Mouse (Mus musculus) C2C12 (cell line): ENCODE data around the gene Macrod1. TPM values are rescaled to one million over a fixed set of nuclear protein-coding genes. Genes with fewer than 3 reads are reported as not detected.

Experiments
- H3K27me3 ChIP-seq: one replicate; pipeline ENCODE4 v1.6.1; 2011; ENCODE audit not compliant: control insufficient read depth, insufficient read depth, insufficient read length
- H3K36me3 ChIP-seq: one replicate; pipeline ENCODE4 v1.6.1; 2011; ENCODE audit not compliant: control insufficient read depth, insufficient read depth
- H3K4me3 ChIP-seq: one replicate; pipeline ENCODE4 v1.5.1; 2011; ENCODE audit warnings: mild to moderate bottlenecking, control low read depth; ENCODE audit not compliant: poor library complexity, insufficient read depth, severe bottlenecking
- H3K79me2 ChIP-seq: one replicate; pipeline ENCODE4 v1.6.1; 2011; ENCODE audit not compliant: control insufficient read depth, insufficient read depth
- H3K79me3 ChIP-seq: one replicate; pipeline ENCODE4 v1.6.1; 2011; ENCODE audit warnings: low read depth, control low read depth
- H3ac ChIP-seq: one replicate; pipeline ENCODE3; 2011; ENCODE audit warnings: low read depth; ENCODE audit not compliant: control insufficient read depth, insufficient read length
- CEBPB ChIP-seq: IDR thresholded peaks from one replicate; pipeline ENCODE4 v1.6.1; 2011; ENCODE audit warnings: low read depth, mild to moderate bottlenecking, control low read depth, moderate library complexity
- CTCF ChIP-seq: IDR thresholded peaks from one replicate; pipeline ENCODE4 v1.5.1; 2011; ENCODE audit not compliant: control insufficient read depth, insufficient read depth, insufficient read length
- FOSL1 ChIP-seq: IDR thresholded peaks from one replicate; pipeline ENCODE4 v1.8.0; 2011; ENCODE audit warnings: mild to moderate bottlenecking, low read length; ENCODE audit not compliant: poor library complexity, insufficient read depth, severe bottlenecking
- MAX ChIP-seq: IDR thresholded peaks from one replicate; pipeline ENCODE4 v1.6.1; 2011; ENCODE audit warnings: mild to moderate bottlenecking, control low read depth
- MYOD1 ChIP-seq: IDR thresholded peaks from one replicate; pipeline ENCODE4 v1.6.1; 2011; ENCODE audit warnings: low read depth; ENCODE audit not compliant: control insufficient read depth, insufficient read length
- MYOG ChIP-seq: IDR thresholded peaks from one replicate; pipeline ENCODE4 v1.6.1; 2011; ENCODE audit not compliant: control insufficient read depth, insufficient read length; ENCODE audit errors: extremely low read depth
- USF1 ChIP-seq: IDR thresholded peaks from one replicate; pipeline ENCODE4 v1.6.1; 2011; ENCODE audit warnings: low read depth, mild to moderate bottlenecking, control low read depth, moderate library complexity
- polyA plus RNA-seq: library from polyadenylated mRNA; unstranded; fragments of >200 nt; fragmentation: generic; extraction: Trizol; gene quantifications from one replicate; pipeline ENCODE4 v1.2.1, GENCODE M21; 2012; ENCODE audit warnings: missing spikeins

The Macrod1 gene
- polyA plus RNA-seq, 1 experiment = 8.3 TPM

- no peak overlapping the region for H3K4me3 ChIP-seq
- no peak overlapping the region for H3ac ChIP-seq
- H3K36me3 ChIP-seq = peaks cover 50% of the 10 kb centered on the region
- no peaks in the 10 kb centered on the region for H3K79me2 ChIP-seq
- TF ChIP-seq USF1 (no peak), CEBPB (no peak), CTCF (no peak), FOSL1 (no peak), MYOD1 (no peak), MYOG (no peak), MAX (no peak)
- no peaks in the 10 kb centered on the region for H3K27me3 ChIP-seq
- no peaks in the 10 kb centered on the region for H3K79me3 ChIP-seq
Observed at GRCm38 (mm10) chr19:7017541-7018457, 38.8 kb upstream of the Macrod1 start.

GRCm38 (mm10) chr19:7018546-7018945 lies 38.1 kb upstream of the Macrod1 start:
- Histone ChIP-seq H3K79me2 (no peaks in the 10 kb centered on the region), H3K4me3 (no peak overlapping the region), H3K79me3 (no peaks in the 10 kb centered on the region), H3K27me3 (no peaks in the 10 kb centered on the region), H3ac (no peak overlapping the region), H3K36me3 (peaks cover 53% of the 10 kb centered on the region)
- TF ChIP-seq USF1 = no peak
- no peak for TF ChIP-seq MYOD1
- no peak for TF ChIP-seq MAX
- no peak for TF ChIP-seq CEBPB
- TF ChIP-seq CTCF = no peak
- no peak for TF ChIP-seq MYOG
- no peak for TF ChIP-seq FOSL1

- H3K27me3 ChIP-seq = no peaks in the 10 kb centered on the region
- H3K79me3 ChIP-seq = no peaks in the 10 kb centered on the region
- H3K79me2 ChIP-seq = no peaks in the 10 kb centered on the region
- TF ChIP-seq MYOD1 (no peak), MYOG (no peak), FOSL1 (no peak)
- H3ac ChIP-seq = no peak within 1 kb of the TSS
- H3K4me3 ChIP-seq = no peak within 1 kb of the TSS
- H3K36me3 ChIP-seq = peaks cover 60% of the 10 kb centered on the region
Observed at GRCm38 (mm10) chr19:7019191-7019590, 37.4 kb upstream of the Macrod1 start, which contains the start of gene Fermt3. Fermt3 (minus strand) TSS chr19:7019469.

- Histone ChIP-seq H3K27me3 (no peaks in the 10 kb centered on the region), H3ac (no peak overlapping the region), H3K36me3 (peaks cover 70% of the 10 kb centered on the region), H3K79me3 (no peaks in the 10 kb centered on the region), H3K4me3 (no peak overlapping the region), H3K79me2 (no peaks in the 10 kb centered on the region)
- TF ChIP-seq FOSL1 = no peak
- TF ChIP-seq CTCF = peak; percentile 23
- no peak for TF ChIP-seq MYOD1
- no peak for TF ChIP-seq MAX
- TF ChIP-seq USF1 = no peak
Observed at GRCm38 (mm10) chr19:7020224-7020641, 36.4 kb upstream of the Macrod1 start.

GRCm38 (mm10) chr19:7029531-7029930 lies 27.1 kb upstream of the Macrod1 start:
- no peaks in the 10 kb centered on the region for H3K79me3 ChIP-seq
- peaks cover 99% of the 10 kb centered on the region for H3K36me3 ChIP-seq
- H3K27me3 ChIP-seq = no peaks in the 10 kb centered on the region
- peaks cover 20% of the 10 kb centered on the region for H3K79me2 ChIP-seq
- TF ChIP-seq MAX = no peak
- no peak for TF ChIP-seq CTCF
- no peak for TF ChIP-seq MYOD1
- H3ac ChIP-seq = no peak overlapping the region
- H3K4me3 ChIP-seq = no peak overlapping the region

GRCm38 (mm10) chr19:7034006-7034405 lies 22.6 kb upstream of the Macrod1 start:
- H3K36me3 ChIP-seq = peaks cover 90% of the 10 kb centered on the region
- no peak overlapping the region for H3K4me3 ChIP-seq
- H3K79me3 ChIP-seq = peaks cover 39% of the 10 kb centered on the region
- H3K79me2 ChIP-seq = peaks cover 65% of the 10 kb centered on the region
- TF ChIP-seq MYOD1 (no peak), CEBPB (no peak), MYOG (no peak), FOSL1 (no peak), USF1 (no peak), MAX (no peak), CTCF (no peak)
- H3K27me3 ChIP-seq = no peaks in the 10 kb centered on the region
- H3ac ChIP-seq = no peak overlapping the region
